Mouse (Mus musculus) CH12.LX (cell line): Measurements from ENCODE around the gene Tspan4. TPM values are rescaled to one million over a fixed set of nuclear protein-coding genes. Genes with fewer than 3 reads are reported as not detected.

Experiments used
- DNase-seq: peaks from one replicate; pipeline ENCODE4 v3.0.0-alpha.2; 2013; ENCODE audit errors: extremely low read depth
- H3K27ac ChIP-seq: 2 replicates; pipeline ENCODE4 v1.5.1; 2012; ENCODE audit warnings: low read depth, mild to moderate bottlenecking, control low read depth, moderate library complexity; ENCODE audit not compliant: insufficient read depth
- H3K27me3 ChIP-seq: replicated peaks from 2 replicates; pipeline ENCODE3; 2012; ENCODE audit warnings: inconsistent platforms
- H3K36me3 ChIP-seq, 2 experiments: replicated peaks in 1 of 2; 2 replicates each; pipeline versions ENCODE3 to v1.6.1; 2012; ENCODE audit warnings: inconsistent platforms in 1 of 2, low read length in 1 of 2, mild to moderate bottlenecking in 1 of 2, mixed read lengths in 1 of 2, moderate library complexity in 1 of 2; ENCODE audit not compliant: control insufficient read depth in 1 of 2, insufficient read depth in 1 of 2
- H3K4me1 ChIP-seq, 2 experiments: 2 replicates each; pipeline ENCODE4 v1.6.1; 2012; ENCODE audit warnings: inconsistent platforms in 1 of 2, moderate library complexity in 1 of 2; ENCODE audit not compliant: insufficient read depth in 2 of 2, control insufficient read depth in 1 of 2
- H3K4me2 ChIP-seq: 2 replicates; pipeline ENCODE4 v1.6.1; 2012; ENCODE audit warnings: low read depth, mild to moderate bottlenecking, control low read depth; ENCODE audit not compliant: poor library complexity, insufficient read depth, severe bottlenecking
- H3K4me3 ChIP-seq, 3 experiments: fragments of 150-350 bp in 1 of 3; sonication (generic) in 1 of 3; replicated peaks in 1 of 3; 2 replicates each; pipeline versions ENCODE3 to v1.5.1; 2011 to 2012; ENCODE audit warnings: low read depth in 2 of 3, low read length in 2 of 3, mild to moderate bottlenecking in 2 of 3, moderate library complexity in 2 of 3, control low read depth in 1 of 3, improper control_type of control experiment in 1 of 3, inconsistent platforms in 1 of 3, mixed read lengths in 1 of 3; ENCODE audit not compliant: poor library complexity in 1 of 3
- H3K79me2 ChIP-seq: replicated peaks from 2 replicates; pipeline ENCODE4 v1.6.1; 2012; ENCODE audit warnings: mild to moderate bottlenecking, moderate library complexity; ENCODE audit not compliant: control insufficient read depth, poor library complexity, insufficient read depth, severe bottlenecking; ENCODE audit errors: extremely low read depth
- H3K9ac ChIP-seq: 2 replicates; pipeline ENCODE4 v1.6.1; 2012; ENCODE audit warnings: low read depth, mild to moderate bottlenecking, control low read depth, moderate library complexity; ENCODE audit not compliant: insufficient read depth
- H3K9me3 ChIP-seq: replicated peaks from 2 replicates; pipeline ENCODE3; 2012; ENCODE audit warnings: low read length, inconsistent platforms, mixed read lengths
- CHD2 ChIP-seq: IDR thresholded peaks from 2 replicates; pipeline ENCODE4 v1.6.1; 2011; ENCODE audit warnings: low read length, improper control_type of control experiment
- ETS1 ChIP-seq: conservative IDR thresholded peaks from 2 replicates; pipeline ENCODE4 v1.6.1; 2012; ENCODE audit warnings: low read depth, mild to moderate bottlenecking, inconsistent platforms, low read length, improper control_type of control experiment, moderate library complexity
- GABPA ChIP-seq: IDR thresholded peaks from 2 replicates; pipeline ENCODE4 v1.6.1; 2012; ENCODE audit warnings: low read depth, low read length, improper control_type of control experiment, inconsistent platforms; ENCODE audit not compliant: insufficient replicate concordance
- HCFC1 ChIP-seq: IDR thresholded peaks from 2 replicates; pipeline ENCODE4 v1.6.1; 2012; ENCODE audit warnings: low read depth, mild to moderate bottlenecking, inconsistent platforms, low read length, improper control_type of control experiment
- JUN ChIP-seq: IDR thresholded peaks from 2 replicates; pipeline ENCODE4 v1.6.1; 2011; ENCODE audit warnings: low read depth, mild to moderate bottlenecking, low read length, improper control_type of control experiment, moderate library complexity; ENCODE audit not compliant: insufficient read depth
- MEF2A ChIP-seq: IDR thresholded peaks from 2 replicates; pipeline ENCODE4 v1.6.1; 2014; ENCODE audit warnings: low read depth, mild to moderate bottlenecking, inconsistent platforms, low read length, improper control_type of control experiment, borderline replicate concordance
- MYC ChIP-seq: IDR thresholded peaks from 2 replicates; pipeline ENCODE4 v1.6.1; 2011; ENCODE audit warnings: low read depth, mild to moderate bottlenecking, improper control_type of control experiment, low read length
- NELFE ChIP-seq: IDR thresholded peaks from 2 replicates; pipeline ENCODE4 v1.6.1; 2011; ENCODE audit warnings: low read depth, low read length, improper control_type of control experiment
- POLR2AphosphoS2 ChIP-seq: IDR thresholded peaks from 2 replicates; pipeline ENCODE4 v1.6.1; 2011; ENCODE audit warnings: low read depth, low read length, improper control_type of control experiment
- SIN3A ChIP-seq: IDR thresholded peaks from 2 replicates; pipeline ENCODE4 v1.6.1; 2012; ENCODE audit warnings: low read length, improper control_type of control experiment, inconsistent platforms
- SMC3 ChIP-seq: IDR thresholded peaks from 2 replicates; pipeline ENCODE4 v1.6.1; 2011; ENCODE audit warnings: low read depth, low read length, improper control_type of control experiment
- USF2 ChIP-seq: conservative IDR thresholded peaks from 2 replicates; pipeline ENCODE4 v1.6.1; 2011; ENCODE audit warnings: low read depth, low read length, improper control_type of control experiment
- ZKSCAN1 ChIP-seq: IDR thresholded peaks from 2 replicates; pipeline ENCODE4 v1.6.1; 2012; ENCODE audit warnings: low read depth, inconsistent platforms, low read length, improper control_type of control experiment, borderline replicate concordance
- ZNF384 ChIP-seq: IDR thresholded peaks from 2 replicates; pipeline ENCODE4 v1.6.1; 2012; ENCODE audit warnings: low read depth, low read length, improper control_type of control experiment, inconsistent platforms
- dilution Hi-C: fragments of 300-500 bp; cut with MboI; formaldehyde crosslinking; loops from 2 replicates; pipeline ENCODE4 v1.14.3; 2020; ENCODE audit warnings: low sequenced_read_pairs; ENCODE audit not compliant: extremely low pct_unique_long_range_greater_than_20kb, extremely low pct_ligation_motif_present
- in situ Hi-C: fragments of 300-500 bp; cut with MboI; formaldehyde crosslinking; loops from 3 replicates; pipeline ENCODE4 v1.14.3; 2019; ENCODE audit warnings: low sequenced_read_pairs, low pct_ligation_motif_present, low pct_unique_long_range_greater_than_20kb, mixed read lengths
- polyA plus RNA-seq: library from polyadenylated mRNA; unstranded; fragments of >175 nt; gene quantifications from 2 replicates; pipeline ENCODE4 v1.2.1, GENCODE M21; 2012; ENCODE audit warnings: low read depth; ENCODE audit not compliant: insufficient read length
- total RNA-seq, 2 experiments: library from RNA; depleted of rRNA; stranded (reverse); fragments of 300-350 nt in 1 of 2; fragments of >200 nt in 1 of 2; gene quantifications; 2 replicates each; pipeline ENCODE4 v1.2.3; 2012 to 2014

Tspan4 gene
- total and polyA plus RNA-seq, 3 experiments: 21.2 to 28.9 (median 28.4) TPM

GRCm38 (mm10) chr7:141462333-141462821 is 12.7 kb upstream of the Tspan4 start:
- in situ Hi-C loops: no loop called here
- Histone ChIP-seq H3K27me3 (no peaks in the 10 kb centered on the region), H3K4me2 (no peak overlapping the region)

GRCm38 (mm10) chr7:141463824-141464602 is 11.0 kb upstream of the Tspan4 start:
- no peak overlapping the region for H3K9ac ChIP-seq
- dilution Hi-C loops (no loop called here), in situ Hi-C loops (no loop called here)
- peaks cover 12 to 37% of the 10 kb centered on the region in 2 experiments for H3K4me1 ChIP-seq
- peaks cover 9 to 22% of the 10 kb centered on the region in 2 experiments for H3K36me3 ChIP-seq
- no peaks in the 10 kb centered on the region for H3K9me3 ChIP-seq
- no peaks in the 10 kb centered on the region for H3K79me2 ChIP-seq
- H3K27ac ChIP-seq: no peak overlapping the region
- no peaks in the 10 kb centered on the region for H3K27me3 ChIP-seq
- H3K4me3 ChIP-seq: no peak overlapping the region
- DNase-seq: no peak
- no peak overlapping the region for H3K4me2 ChIP-seq
- no peak for TF ChIP-seq SIN3A
- TF ChIP-seq POLR2AphosphoS2: no peak
- no peak for TF ChIP-seq GABPA
- no peak for TF ChIP-seq ZNF384
- no peak for TF ChIP-seq CHD2
- no peak for TF ChIP-seq JUN
- TF ChIP-seq ETS1: no peak
- TF ChIP-seq MEF2A: no peak
- no peak for TF ChIP-seq HCFC1
- no peak for TF ChIP-seq MYC
- no peak for TF ChIP-seq USF2

More at GRCm38 (mm10) chr7:141462333-141462821, 12.7 kb upstream of the Tspan4 start:
- Histone ChIP-seq H3K4me3 (no peak overlapping the region), H3K9me3 (no peaks in the 10 kb centered on the region), H3K36me3 (peaks cover 22 to 35% of the 10 kb centered on the region in 2 experiments), H3K4me1 (peaks cover 4 to 25% of the 10 kb centered on the region in 2 experiments), H3K27ac (no peak overlapping the region), H3K79me2 (no peaks in the 10 kb centered on the region), H3K9ac (no peak overlapping the region)
- dilution Hi-C loops: no loop called here
- no peak for TF ChIP-seq SMC3
- no peak for TF ChIP-seq ZKSCAN1
- no peak for TF ChIP-seq MEF2A
- no peak for TF ChIP-seq CHD2
- TF ChIP-seq NELFE: no peak
- TF ChIP-seq MYC: no peak
- DNase-seq: no peak
